Mouse (Mus musculus) common myeloid progenitor, adult 5-6 weeks (primary cell): ENCODE data around the gene A630073D07Rik. TPM values are rescaled to one million over a fixed set of nuclear protein-coding genes. Genes with fewer than 3 reads are reported as not detected.
A peak's percentile ranks its signal among the peaks of the same experiment; 100 is the strongest.
"Not testable (repeated sequence)": the region's sequence is repeated elsewhere in the genome, so short reads cannot be mapped to it uniquely, and the experiment has no call there.

ENCODE experiments used
- ATAC-seq: replicated peaks from 2 replicates; pipeline ENCODE4 v1.8.0; 2016; ENCODE audit warnings: low read depth, mild to moderate bottlenecking, moderate TSS enrichment, inconsistent platforms; ENCODE audit not compliant: poor library complexity, severe bottlenecking
- total RNA-seq: library from RNA; stranded (forward); fragments of 200-1000, 187-1606 nt; gene quantifications from 2 replicates; pipeline ENCODE4 v1.2.3, GENCODE M21; 2017

The A630073D07Rik gene
- total RNA-seq = not detected in 2 replicates

GRCm38 (mm10) chr6:132651426-132651825, at the start of gene A630073D07Rik:
A630073D07Rik (minus strand) TSS chr6:132651526.
- ATAC-seq = no peak

GRCm38 (mm10) chr6:132700907-132701306, 49.6 kb upstream of the A630073D07Rik start, which contains the start of gene Tas2r121:
Tas2r121 (minus strand) TSS chr6:132701007.
- ATAC-seq = no peak

GRCm38 (mm10) chr6:132691596-132691995, 40.3 kb upstream of the A630073D07Rik start:
- not testable (repeated sequence) for ATAC-seq

- no peak for ATAC-seq
Measured at GRCm38 (mm10) chr6:132656653-132657052, 5.3 kb upstream of the A630073D07Rik start, which contains the start of gene Tas2r120. Tas2r120 (plus strand) TSS chr6:132656953.

GRCm38 (mm10) chr6:132649399-132649798, 1.9 kb downstream of the A630073D07Rik start:
- peak; percentile 82; the same call in 1 of the 2 replicates for ATAC-seq

- ATAC-seq = not testable (repeated sequence)
Measured at GRCm38 (mm10) chr6:132595613-132596012, 55.7 kb downstream of the A630073D07Rik start, which contains the start of gene Prp2. Prp2 (plus strand) TSS chr6:132595913.

Other genes starting within 250 kb of the A630073D07Rik start
- gene Prh1, start 81.7 kb downstream of the A630073D07Rik start, total RNA-seq = not detected in 2 replicates
- gene Prp2, start 55.6 kb downstream of the A630073D07Rik start, total RNA-seq = not detected in 2 replicates
- not detected in 2 replicates for gene Tas2r120, start 5.4 kb upstream of the A630073D07Rik start, total RNA-seq
- gene Tas2r121, start 49.5 kb upstream of the A630073D07Rik start, total RNA-seq = not detected in 2 replicates
- not detected in 2 replicates for gene Tas2r122, start 60.4 kb upstream of the A630073D07Rik start, total RNA-seq
- gene Tas2r115, start 86.5 kb upstream of the A630073D07Rik start, total RNA-seq = not detected in 2 replicates
- not detected in 2 replicates for gene Tas2r124, start 103.2 kb upstream of the A630073D07Rik start, total RNA-seq
- not detected in 2 replicates for gene Tas2r102, start 110.6 kb upstream of the A630073D07Rik start, total RNA-seq
- not detected in 2 replicates for gene Tas2r136, start 126.6 kb upstream of the A630073D07Rik start, total RNA-seq
- gene Tas2r117, start 151.3 kb upstream of the A630073D07Rik start, total RNA-seq = not detected in 2 replicates
- not detected in 2 replicates for gene Tas2r123, start 195.6 kb upstream of the A630073D07Rik start, total RNA-seq
- gene Tas2r116, start 203.9 kb upstream of the A630073D07Rik start, total RNA-seq = not detected in 2 replicates
- not detected in 2 replicates for gene Tas2r110, start 216.5 kb upstream of the A630073D07Rik start, total RNA-seq
- not detected in 2 replicates for gene Tas2r113, start 241.5 kb upstream of the A630073D07Rik start, total RNA-seq